Mouse (Mus musculus) embryonic facial prominence, embryonic 11.5 days (tissue): ENCODE results near the gene Mapk14. TPM values are rescaled to one million over a fixed set of nuclear protein-coding genes. Genes with fewer than 3 reads are reported as not detected.
"Not testable (repeated sequence)": the region's sequence is repeated elsewhere in the genome, so short reads cannot be mapped to it uniquely, and the experiment has no call there.

Experiments used
- ATAC-seq: fragments of 200-750 bp; cut with Nextera tagmentation; replicated peaks from 2 replicates; pipeline ENCODE4 v1.8.0; 2017; ENCODE audit warnings: low read depth; ENCODE audit not compliant: insufficient number of reproducible peaks, low FRiP score, low TSS enrichment
- DNase-seq: peaks from one replicate; pipeline ENCODE4 v3.0.0-alpha.2; 2015; ENCODE audit warnings: low spot score
- H3K27ac ChIP-seq: fragments of 300-500 bp; sonication (generic); replicated peaks from 2 replicates; pipeline ENCODE4 v1.5.1; 2014; ENCODE audit warnings: mild to moderate bottlenecking, low read depth, low read length, control low read depth
- H3K27me3 ChIP-seq: fragments of 300-500 bp; sonication (generic); 2 replicates; pipeline ENCODE4 v1.6.1; 2014; ENCODE audit warnings: mild to moderate bottlenecking, low read length, moderate library complexity, mixed read lengths; ENCODE audit not compliant: control insufficient read depth, insufficient read depth
- H3K36me3 ChIP-seq: fragments of 300-500 bp; sonication (generic); replicated peaks from 2 replicates; pipeline ENCODE4 v1.6.1; 2014; ENCODE audit warnings: low read depth, mild to moderate bottlenecking, low read length, moderate library complexity, mixed read lengths; ENCODE audit not compliant: control insufficient read depth, insufficient read depth
- H3K4me1 ChIP-seq: fragments of 300-500 bp; sonication (generic); 2 replicates; pipeline ENCODE4 v1.6.1; 2014; ENCODE audit warnings: low read length, mixed read lengths; ENCODE audit not compliant: control insufficient read depth, insufficient read depth
- H3K4me2 ChIP-seq: fragments of 300-500 bp; sonication (generic); 2 replicates; pipeline ENCODE4 v1.6.1; 2014; ENCODE audit warnings: low read depth, mild to moderate bottlenecking, control low read depth, low read length, moderate library complexity
- H3K4me3 ChIP-seq: fragments of 300-500 bp; sonication (generic); 2 replicates; pipeline ENCODE4 v1.5.1; 2014; ENCODE audit warnings: low read depth, low read length, control low read depth
- H3K9ac ChIP-seq: fragments of 300-500 bp; sonication (generic); replicated peaks from 2 replicates; pipeline ENCODE4 v1.6.1; 2014; ENCODE audit warnings: mild to moderate bottlenecking, control low read depth, low read length
- H3K9me3 ChIP-seq: fragments of 300-500 bp; sonication (generic); replicated peaks from 2 replicates; pipeline ENCODE4 v1.6.1; 2016; ENCODE audit warnings: mild to moderate bottlenecking, low read length, inconsistent platforms, mixed read lengths; ENCODE audit not compliant: control insufficient read depth
- WGBS: fragments of 180-500 bp; shearing (Covaris S2); extraction: QIAGEN DNeasy Blood & Tissue Kit; methylation state at CpG from one replicate; pipeline ENCODE4 v1.1.7; 2014; 5-methylcytosine and 5-hydroxymethylcytosine counted together
- polyA plus RNA-seq: library from polyadenylated mRNA; unstranded; fragments of >200 nt; fragmentation: Nextera tagmentation; extraction: Ambion mirVana; gene quantifications from 2 replicates; pipeline ENCODE4 v1.2.1, GENCODE M21; 2014

The Mapk14 gene
- polyA plus RNA-seq, 1 experiment from 2014 or later, result 53.0 TPM

DNA sequence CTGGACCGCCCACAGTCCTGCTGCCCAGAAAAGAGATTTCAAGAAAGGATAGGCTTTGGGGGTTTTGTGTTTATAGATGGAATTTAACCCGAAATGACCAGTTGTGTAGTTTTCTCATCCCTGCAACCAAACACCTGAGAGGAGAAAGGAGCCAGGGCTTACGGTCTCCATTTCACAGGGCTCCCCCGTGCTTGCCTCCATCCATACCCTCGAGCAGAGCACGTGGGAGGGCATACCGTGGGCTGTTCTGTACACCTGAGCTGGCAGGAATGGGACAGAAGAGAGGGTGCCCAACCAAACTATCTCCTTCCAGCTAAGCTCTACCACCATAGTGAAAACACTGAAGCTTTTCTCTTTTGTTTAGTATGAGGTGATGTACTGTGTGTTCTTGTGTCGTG is 19.2 kb downstream of the Mapk14 start:
- ATAC-seq (no peak), DNase-seq (no peak)
- 88% methylated on average over 8 of the region's 8 CpGs for WGBS
- H3K27ac ChIP-seq, result no peak overlapping the region
- no peak overlapping the region for H3K4me3 ChIP-seq
- peaks cover 6% of the 10 kb centered on the region for H3K36me3 ChIP-seq
- H3K9me3 ChIP-seq, result no peaks in the 10 kb centered on the region
- H3K4me2 ChIP-seq, result no peak overlapping the region
- H3K9ac ChIP-seq, result no peak overlapping the region
- no peaks in the 10 kb centered on the region for H3K4me1 ChIP-seq
- H3K27me3 ChIP-seq, result no peaks in the 10 kb centered on the region

- 90% methylated on average over 6 of the region's 6 CpGs for WGBS
- no peak for ATAC-seq
- Histone ChIP-seq H3K4me2 (no peak overlapping the region), H3K27ac (no peak overlapping the region), H3K9ac (no peak overlapping the region), H3K36me3 (peaks cover 6% of the 10 kb centered on the region), H3K9me3 (no peaks in the 10 kb centered on the region), H3K27me3 (no peaks in the 10 kb centered on the region), H3K4me1 (no peaks in the 10 kb centered on the region), H3K4me3 (no peak overlapping the region)
- DNase-seq, result no peak
Observed at GRCm38 (mm10) chr17:28711237-28711636, 20.1 kb downstream of the Mapk14 start.

DNA sequence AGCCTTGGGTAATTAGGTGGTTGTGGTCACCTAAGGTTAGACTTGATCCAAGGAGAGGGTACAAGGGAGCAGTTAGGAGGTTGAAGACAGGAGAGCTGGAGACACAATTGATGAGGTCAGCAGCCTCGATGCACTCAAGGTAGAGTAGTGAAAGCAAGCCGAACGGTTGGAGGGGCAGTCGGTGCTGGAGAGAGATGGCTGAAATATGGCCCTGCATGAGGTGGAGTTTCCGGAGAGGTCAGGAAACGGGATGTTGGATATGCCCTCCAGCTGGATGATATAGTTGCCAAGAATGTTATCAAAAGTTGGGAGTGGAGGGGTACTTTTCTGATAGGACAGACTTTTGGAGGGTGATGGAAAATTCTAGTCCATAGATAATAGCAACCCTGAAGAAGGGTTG is 21.2 kb downstream of the Mapk14 start:
- H3K4me3 ChIP-seq, result no peak overlapping the region
- no peaks in the 10 kb centered on the region for H3K4me1 ChIP-seq
- ATAC-seq, result no peak
- H3K9ac ChIP-seq, result no peak overlapping the region
- H3K27ac ChIP-seq, result no peak overlapping the region
- 92% methylated on average over 6 of the region's 6 CpGs for WGBS
- DNase-seq, result no peak
- no peaks in the 10 kb centered on the region for H3K9me3 ChIP-seq
- no peak overlapping the region for H3K4me2 ChIP-seq
- no peaks in the 10 kb centered on the region for H3K27me3 ChIP-seq
- peaks cover 6% of the 10 kb centered on the region for H3K36me3 ChIP-seq

GRCm38 (mm10) chr17:28714006-28714405 is 22.9 kb downstream of the Mapk14 start:
- no peak for DNase-seq
- no peak overlapping the region for H3K27ac ChIP-seq
- 96% methylated on average over 3 of the region's 3 CpGs for WGBS
- H3K4me2 ChIP-seq, result no peak overlapping the region
- no peak for ATAC-seq
- no peak overlapping the region for H3K9ac ChIP-seq
- H3K4me1 ChIP-seq, result no peaks in the 10 kb centered on the region
- no peaks in the 10 kb centered on the region for H3K9me3 ChIP-seq
- H3K36me3 ChIP-seq, result peaks cover 6% of the 10 kb centered on the region
- no peaks in the 10 kb centered on the region for H3K27me3 ChIP-seq
- H3K4me3 ChIP-seq, result no peak overlapping the region

DNA sequence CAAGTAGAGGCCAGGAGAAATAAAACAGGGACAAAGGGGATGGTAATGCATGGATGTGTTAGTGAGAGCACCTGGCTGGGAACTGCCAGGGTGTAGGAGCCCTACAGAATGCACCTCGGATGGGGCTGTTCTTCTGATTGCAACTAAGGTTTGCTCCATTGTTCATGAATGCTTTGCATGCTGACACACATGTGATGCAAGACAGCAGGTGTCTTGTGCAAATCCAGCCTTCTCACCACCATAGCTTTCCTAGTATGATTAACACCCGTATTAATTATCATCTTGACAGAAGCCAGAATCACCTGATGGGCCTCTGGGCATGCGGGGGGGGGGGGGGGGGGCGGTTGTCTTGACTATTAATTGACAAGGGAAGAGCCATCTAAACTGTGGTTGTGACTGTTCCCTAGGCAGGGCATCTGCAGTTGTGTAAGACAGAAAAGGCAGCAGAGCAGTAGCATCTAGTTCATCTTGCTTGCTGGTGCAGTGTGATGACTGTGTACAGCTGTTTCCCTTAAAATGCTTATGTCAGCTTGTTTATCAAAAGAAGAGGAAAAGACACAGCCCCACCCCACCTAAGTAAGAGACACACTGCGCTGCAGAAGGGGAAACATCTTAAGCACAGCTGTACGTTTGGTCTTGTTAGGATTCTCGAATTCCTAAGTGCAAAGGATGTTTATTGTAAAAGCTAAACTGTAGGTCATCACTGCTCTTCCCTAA is 24.9 kb downstream of the Mapk14 start:
- Histone ChIP-seq H3K4me1 (no peaks in the 10 kb centered on the region), H3K9ac (no peak overlapping the region), H3K27me3 (no peaks in the 10 kb centered on the region), H3K9me3 (no peaks in the 10 kb centered on the region), H3K4me3 (no peak overlapping the region), H3K27ac (no peak overlapping the region), H3K36me3 (peaks cover 6% of the 10 kb centered on the region), H3K4me2 (no peak overlapping the region)
- DNase-seq, result no peak
- 87% methylated on average over 5 of the region's 7 CpGs for WGBS
- ATAC-seq, result no peak

GRCm38 (mm10) chr17:28717535-28717934 is 26.4 kb downstream of the Mapk14 start:
- H3K4me1 ChIP-seq, result no peaks in the 10 kb centered on the region
- H3K9me3 ChIP-seq, result no peaks in the 10 kb centered on the region
- ATAC-seq (no peak), DNase-seq (peak; percentile 37)
- WGBS, result 55% methylated on average over 3 of the region's 3 CpGs
- H3K27ac ChIP-seq, result no peak overlapping the region
- H3K4me3 ChIP-seq, result no peak overlapping the region
- no peak overlapping the region for H3K4me2 ChIP-seq
- H3K9ac ChIP-seq, result no peak overlapping the region
- no peaks in the 10 kb centered on the region for H3K27me3 ChIP-seq
- peaks cover 6% of the 10 kb centered on the region for H3K36me3 ChIP-seq

- no peak for ATAC-seq
- Histone ChIP-seq H3K9ac (no peak within 1 kb of the TSS), H3K4me1 (no peaks in the 10 kb centered on the region), H3K4me3 (no peak within 1 kb of the TSS), H3K27ac (no peak within 1 kb of the TSS), H3K27me3 (no peaks in the 10 kb centered on the region), H3K9me3 (no peaks in the 10 kb centered on the region), H3K36me3 (peaks cover 5% of the 10 kb centered on the region), H3K4me2 (no peak within 1 kb of the TSS)
- 91% methylated on average over 4 of the region's 4 CpGs for WGBS
- DNase-seq, result no peak
Observed at GRCm38 (mm10) chr17:28725783-28726182, 34.7 kb downstream of the Mapk14 start, which contains the start of gene AC170998.1. Gene AC170998.1 (plus strand): TSS chr17:28726083.

- not testable (repeated sequence) for ATAC-seq, H3K4me1 ChIP-seq, H3K36me3 ChIP-seq, H3K4me2 ChIP-seq, H3K27ac ChIP-seq, DNase-seq, H3K9ac ChIP-seq, H3K4me3 ChIP-seq, H3K27me3 ChIP-seq, H3K9me3 ChIP-seq
- 89% methylated on average over 11 of the region's 11 CpGs for WGBS
Observed at GRCm38 (mm10) chr17:28727511-28727910, 36.4 kb downstream of the Mapk14 start.
